Mouse (Mus musculus) ES-E14 (cell line): ENCODE results near the gene Cnpy1. TPM values are rescaled to one million over a fixed set of nuclear protein-coding genes. Genes with fewer than 3 reads are reported as not detected.

ENCODE experiments used
- DNase-seq: peaks from one replicate; pipeline ENCODE4 v3.0.0-alpha.2; 2013; ENCODE audit warnings: low read depth, low spot score
- H3K27ac ChIP-seq: 2 replicates; pipeline ENCODE4 v1.5.1; 2012; ENCODE audit warnings: low read depth, mild to moderate bottlenecking, low read length, moderate library complexity, mixed read lengths; ENCODE audit not compliant: poor library complexity, insufficient read depth, severe bottlenecking
- H3K36me3 ChIP-seq: 2 replicates; pipeline ENCODE4 v1.6.1; 2012; ENCODE audit warnings: mild to moderate bottlenecking, low read length, moderate library complexity, mixed read lengths; ENCODE audit not compliant: control insufficient read depth, poor library complexity, insufficient read depth, severe bottlenecking
- H3K4me1 ChIP-seq, 2 experiments: fragments of 150-350 bp in 1 of 2; sonication (generic) in 1 of 2; 2 replicates each; pipeline ENCODE4 v1.6.1; 2012; ENCODE audit warnings: low read length in 2 of 2, mild to moderate bottlenecking in 1 of 2, mixed read lengths in 1 of 2; ENCODE audit not compliant: control insufficient read depth in 2 of 2, insufficient read depth in 2 of 2, poor library complexity in 1 of 2
- H3K4me3 ChIP-seq, 2 experiments: fragments of 150-350 bp in 1 of 2; sonication (generic) in 1 of 2; 2 replicates each; pipeline ENCODE4 v1.5.1; 2012; ENCODE audit warnings: low read length in 2 of 2, low read depth in 1 of 2, mild to moderate bottlenecking in 1 of 2, mixed read lengths in 1 of 2; ENCODE audit not compliant: insufficient read depth in 1 of 2, poor library complexity in 1 of 2, severe bottlenecking in 1 of 2
- H3K9ac ChIP-seq: 2 replicates; pipeline ENCODE4 v1.6.1; 2012; ENCODE audit warnings: low read depth, mild to moderate bottlenecking, low read length, mixed read lengths; ENCODE audit not compliant: poor library complexity, insufficient read depth, severe bottlenecking
- H3K9me3 ChIP-seq: fragments of 150-350 bp; sonication (generic); 2 replicates; pipeline ENCODE4 v1.6.1; 2012; ENCODE audit warnings: low read depth, mild to moderate bottlenecking, low read length; ENCODE audit not compliant: control insufficient read depth, insufficient read depth
- CHD2 ChIP-seq: IDR thresholded peaks from 2 replicates; pipeline ENCODE4 v1.6.1; 2014; ENCODE audit warnings: mild to moderate bottlenecking, low read depth, low read length, inconsistent platforms
- HCFC1 ChIP-seq: IDR thresholded peaks from 2 replicates; pipeline ENCODE4 v1.6.1; 2012; ENCODE audit warnings: low read length, inconsistent platforms, borderline replicate concordance; ENCODE audit not compliant: insufficient read depth
- MAFK ChIP-seq: IDR thresholded peaks from 2 replicates; pipeline ENCODE4 v1.6.1; 2014; ENCODE audit warnings: mild to moderate bottlenecking, low read depth, low read length, inconsistent platforms; ENCODE audit not compliant: insufficient read depth
- ZC3H11A ChIP-seq: IDR thresholded peaks from 2 replicates; pipeline ENCODE4 v1.6.1; 2012; ENCODE audit warnings: low read depth, mild to moderate bottlenecking, inconsistent platforms, low read length, borderline replicate concordance
- ZNF384 ChIP-seq: IDR thresholded peaks from 2 replicates; pipeline ENCODE4 v1.6.1; 2012; ENCODE audit warnings: low read depth, low read length, inconsistent platforms
- in situ Hi-C, 2 experiments: fragments of 600-800 bp; cut with MboI; formaldehyde crosslinking; loops; one replicate each; pipeline ENCODE4 v1.15.1; 2025; ENCODE audit warnings: low sequenced_read_pairs in 2 of 2, inconsistent platforms in 1 of 2; ENCODE audit not compliant: unreplicated experiment in 2 of 2
- total RNA-seq: library from RNA; depleted of rRNA; stranded (reverse); fragments of 300-350 nt; gene quantifications from 2 replicates; pipeline ENCODE4 v1.2.3, GENCODE M21; 2012

Cnpy1 gene
- total RNA-seq, 1 experiment, result 76.9 TPM

DNA sequence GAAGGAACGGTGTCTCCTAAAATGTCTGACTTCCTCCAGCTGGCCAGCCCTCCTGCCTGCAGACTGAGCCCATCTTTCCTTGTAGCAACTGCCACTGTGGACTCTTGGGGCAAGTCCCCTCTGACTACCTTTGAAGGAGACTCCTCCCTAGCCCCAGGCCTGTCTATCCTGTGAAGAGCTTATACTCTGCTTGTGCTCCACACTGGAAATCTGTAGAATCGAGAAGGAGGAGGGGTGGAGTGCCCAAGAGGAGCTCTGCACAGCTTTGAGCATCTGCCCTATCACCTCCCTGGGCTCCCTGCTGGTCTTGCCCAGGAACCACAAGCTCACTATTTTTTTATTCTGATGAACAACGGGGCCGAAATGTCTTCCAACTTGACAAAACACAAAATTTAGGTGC lies 485 bp downstream of the Cnpy1 start:
- H3K9me3 ChIP-seq, result no peaks in the 10 kb centered on the region
- no peaks in the 10 kb centered on the region for H3K4me1 ChIP-seq
- no peak for DNase-seq
- H3K27ac ChIP-seq, result no peak overlapping the region
- TF ChIP-seq ZNF384, result no peak
- no peak for TF ChIP-seq CHD2
- TF ChIP-seq HCFC1, result no peak
- H3K9ac ChIP-seq, result no peak overlapping the region
- H3K36me3 ChIP-seq, result no peaks in the 10 kb centered on the region
- in situ Hi-C loops, result no loop called here
- H3K4me3 ChIP-seq, result no peak overlapping the region

DNA sequence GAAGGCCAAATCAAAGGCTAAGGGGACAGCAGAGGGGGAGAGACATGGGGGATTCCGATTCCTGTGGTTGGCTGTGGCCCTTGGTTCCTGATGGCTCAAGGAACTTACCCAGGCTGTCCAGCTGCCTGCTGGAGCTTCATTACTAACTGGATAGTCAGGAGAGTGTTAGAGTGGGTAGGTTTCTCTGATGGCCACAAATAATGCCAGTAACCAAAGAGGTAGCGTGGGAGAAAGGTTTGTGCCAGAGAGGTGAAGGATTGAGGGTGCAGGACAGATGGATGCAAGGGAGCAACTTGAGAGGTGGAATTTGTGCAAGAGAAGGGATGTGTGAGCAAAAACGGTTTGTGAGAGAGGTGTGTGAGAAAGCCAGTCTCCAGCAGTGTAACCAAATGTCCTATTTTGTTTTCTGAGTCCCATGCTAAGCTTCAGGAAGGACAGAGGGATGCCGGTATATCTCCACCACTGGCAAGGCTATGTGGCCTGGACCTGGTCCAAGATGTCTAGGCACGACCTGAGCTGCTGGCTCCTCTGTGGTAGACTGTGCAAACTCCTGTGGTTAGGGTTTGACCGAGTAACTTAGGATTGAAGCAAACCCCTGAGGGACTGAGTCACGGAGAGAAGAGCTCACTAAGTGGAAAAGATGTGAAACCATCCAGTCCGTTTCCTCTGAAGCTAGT lies 2.0 kb downstream of the Cnpy1 start:
- H3K9me3 ChIP-seq, result no peaks in the 10 kb centered on the region
- H3K4me3 ChIP-seq, result no peak overlapping the region
- TF ChIP-seq HCFC1 (no peak), ZNF384 (no peak), ZC3H11A (no peak), MAFK (no peak), CHD2 (no peak)
- no peaks in the 10 kb centered on the region for H3K36me3 ChIP-seq
- no peak overlapping the region for H3K27ac ChIP-seq
- H3K9ac ChIP-seq, result no peak overlapping the region
- in situ Hi-C loops, result no loop called here
- no peak for DNase-seq
- H3K4me1 ChIP-seq, result no peaks in the 10 kb centered on the region

DNA sequence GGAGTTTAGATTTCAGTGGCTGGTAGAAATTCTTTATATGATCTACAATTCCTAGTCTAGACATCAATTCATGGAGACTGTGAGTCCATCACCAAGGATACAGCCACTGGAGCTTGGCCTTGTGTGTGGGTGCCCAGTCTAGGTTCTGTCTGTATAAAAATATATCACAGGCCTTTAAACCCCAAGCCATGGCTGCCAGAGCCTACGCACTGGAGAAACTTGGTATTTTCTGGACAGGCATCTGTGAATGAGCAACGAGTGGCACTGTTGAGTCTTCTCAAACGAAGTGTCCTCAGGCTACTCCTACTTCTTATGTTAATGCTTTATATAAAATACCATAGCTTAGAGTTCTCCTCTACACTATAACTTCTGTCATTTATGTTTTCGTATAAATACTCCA lies 4.2 kb downstream of the Cnpy1 start:
- DNase-seq, result no peak
- Histone ChIP-seq H3K36me3 (no peaks in the 10 kb centered on the region), H3K4me3 (no peak overlapping the region), H3K27ac (no peak overlapping the region), H3K9ac (no peak overlapping the region), H3K9me3 (no peaks in the 10 kb centered on the region), H3K4me1 (0 out of 4 replicates have a peak, but pooled peaks cover 0 to under 1% of the 10 kb centered on the region in 2 experiments)
- TF ChIP-seq ZNF384, result no peak
- no peak for TF ChIP-seq MAFK
- no peak for TF ChIP-seq CHD2
- TF ChIP-seq HCFC1, result no peak
- no peak for TF ChIP-seq ZC3H11A
- in situ Hi-C loops, result no loop called here

- peaks cover 0 to 6% of the 10 kb centered on the region in 2 experiments; a peak in 1 of 4 replicates for H3K4me1 ChIP-seq
- no peak overlapping the region for H3K4me3 ChIP-seq
- TF ChIP-seq HCFC1 (no peak), ZNF384 (no peak), ZC3H11A (no peak), CHD2 (no peak), MAFK (no peak)
- H3K36me3 ChIP-seq, result no peaks in the 10 kb centered on the region
- H3K9me3 ChIP-seq, result no peaks in the 10 kb centered on the region
- no peak overlapping the region for H3K27ac ChIP-seq
- DNase-seq, result no peak
- in situ Hi-C loops, result no loop called here
- no peak overlapping the region for H3K9ac ChIP-seq
Observed at GRCm38 (mm10) chr5:28239829-28240228, 5.8 kb downstream of the Cnpy1 start.

GRCm38 (mm10) chr5:28238876-28239275 lies 6.7 kb downstream of the Cnpy1 start:
- no peak for DNase-seq
- in situ Hi-C loops, result no loop called here
- Histone ChIP-seq H3K4me3 (no peak overlapping the region), H3K9ac (no peak overlapping the region), H3K36me3 (no peaks in the 10 kb centered on the region), H3K9me3 (no peaks in the 10 kb centered on the region), H3K4me1 (peaks cover 0 to 6% of the 10 kb centered on the region in 2 experiments; a peak in 1 of 4 replicates), H3K27ac (no peak overlapping the region)
- TF ChIP-seq HCFC1 (no peak), MAFK (no peak), CHD2 (no peak), ZC3H11A (no peak), ZNF384 (no peak)
